Mouse (Mus musculus) small intestine, adult 2 months (tissue): ENCODE data around the gene Aoc2.

ENCODE experiments used
- CTCF ChIP-seq: fragments of 200-500 bp; IDR thresholded peaks from 2 replicates; pipeline ENCODE4 v1.5.1; 2012; ENCODE audit warnings: low read depth, mild to moderate bottlenecking, control low read depth, inconsistent platforms, low read length, moderate library complexity, mixed read lengths; ENCODE audit not compliant: insufficient replicate concordance, insufficient read length; ENCODE audit errors: extremely low read depth
- POLR2A ChIP-seq: fragments of 200-500 bp; IDR thresholded peaks from 2 replicates; pipeline ENCODE4 v1.6.1; 2012; ENCODE audit warnings: low read depth, mild to moderate bottlenecking, control low read depth, inconsistent platforms, low read length, moderate library complexity

GRCm38 (mm10) chr11:101275309-101275708 is 49.6 kb upstream of the Aoc2 start:
- TF ChIP-seq CTCF (no peak), POLR2A (no peak)
